Mouse (Mus musculus): Measurements from ENCODE around the gene Rps15a. TPM values are rescaled to one million over a fixed set of nuclear protein-coding genes. Genes with fewer than 3 reads are reported as not detected.

Rps15a gene
- total RNA-seq (2021): 100 to 1,000 TPM; 374 to 433 TPM
- long read RNA-seq, experiment 1, full-length matches to known transcripts: 365 of 373 reads
- long read RNA-seq, experiment 1, partial matches to known transcripts: 8 of 373 reads
- long read RNA-seq, experiment 1, other reads (novel, unspliced or antisense): 0 of 373 reads
- long read RNA-seq, experiment 2, full-length matches to known transcripts: 550 of 566 reads
- long read RNA-seq, experiment 2, partial matches to known transcripts: 11 of 566 reads
- long read RNA-seq, experiment 2, other reads (novel, unspliced or antisense): 5 of 566 reads

- intact Hi-C loops (cut with DNase I): loop anchor here (10.0 kb wide), 1 partner anchor 711 kb away; no protein-coding TSS in a partner anchor
Measured at GRCm38 (mm10) chr7:118115877-118116568, at the start of gene Rps15a. Rps15a (minus strand) TSS chr7:118116188.

GRCm38 (mm10) chr7:118163006-118163405 lies 47.0 kb upstream of the Rps15a start:
- no peak for DNase-seq
- intact Hi-C loops (cut with DNase I): no loop called here

More at GRCm38 (mm10) chr7:118115877-118116568, at the start of gene Rps15a:
- DNase-seq: peak; percentile 92 to 94

GRCm38 (mm10) chr7:118160121-118160520 lies 44.1 kb upstream of the Rps15a start:
- no peak for DNase-seq
- intact Hi-C loops (cut with DNase I): no loop called here

- intact Hi-C loops (cut with DNase I): no loop called here
- no peak for DNase-seq
Measured at GRCm38 (mm10) chr7:118156461-118156860, 40.5 kb upstream of the Rps15a start.

- DNase-seq: no peak
- intact Hi-C loops (cut with DNase I): loop anchor here (5.0 kb wide), 1 partner anchor 38 kb away; no protein-coding TSS in a partner anchor
Measured at GRCm38 (mm10) chr7:118154150-118154549, 38.2 kb upstream of the Rps15a start.

GRCm38 (mm10) chr7:118143602-118144001 lies 27.6 kb upstream of the Rps15a start:
- no peak for DNase-seq
- intact Hi-C loops (cut with DNase I): no loop called here

- intact Hi-C loops (cut with DNase I): no loop called here
Measured at GRCm38 (mm10) chr7:118143123-118143522, 27.1 kb upstream of the Rps15a start.

DNA sequence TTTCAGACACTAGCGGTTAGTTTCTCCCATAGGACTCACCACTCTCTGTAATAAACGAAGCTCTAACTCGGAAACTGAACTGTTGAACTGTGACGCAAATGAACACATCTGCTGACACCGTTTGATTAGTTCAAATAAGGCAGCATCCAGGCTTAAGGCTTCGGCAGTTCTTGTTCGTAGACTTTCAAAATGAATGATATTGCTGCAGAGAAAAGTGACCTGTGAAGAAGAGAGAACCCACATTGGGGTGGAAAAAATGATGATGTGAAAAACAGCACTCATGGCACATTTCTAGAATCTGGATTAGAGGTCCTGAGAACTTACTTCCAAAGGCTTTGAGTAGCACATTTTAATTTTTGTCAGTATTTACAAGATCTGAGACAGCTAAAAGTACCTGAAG lies 25.3 kb upstream of the Rps15a start:
- intact Hi-C loops (cut with DNase I): no loop called here
- no peak for DNase-seq

More at GRCm38 (mm10) chr7:118143123-118143522, 27.1 kb upstream of the Rps15a start:
- no peak for DNase-seq

DNA sequence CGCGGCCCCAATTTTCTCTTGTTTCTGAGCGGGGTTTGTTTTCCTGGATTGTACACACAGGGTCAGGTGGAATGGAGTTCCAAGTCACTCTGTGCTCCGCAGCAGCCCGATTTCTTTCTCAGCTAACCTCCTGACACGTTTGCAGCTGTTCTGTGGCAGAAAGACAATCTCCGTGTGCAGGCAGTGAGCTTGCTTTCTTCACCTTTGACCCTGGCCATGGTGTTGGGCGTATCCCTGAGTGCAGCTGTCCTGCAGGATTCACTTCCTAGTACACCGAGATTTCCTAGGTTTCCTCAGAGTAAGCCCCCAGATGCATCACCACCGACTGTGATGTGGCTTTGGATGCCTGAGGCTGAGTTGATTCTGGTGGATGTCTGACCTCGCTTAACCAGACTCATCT lies 19.1 kb upstream of the Rps15a start:
- DNase-seq: no peak
- intact Hi-C loops (cut with DNase I): no loop called here

GRCm38 (mm10) chr7:118129430-118130041 lies 13.5 kb upstream of the Rps15a start, which contains the start of gene Arl6ip1:
Arl6ip1 (minus strand) TSS chr7:118129662.
- intact Hi-C loops (cut with DNase I): no loop called here
- peak; percentile 89 to 95 for DNase-seq

DNA sequence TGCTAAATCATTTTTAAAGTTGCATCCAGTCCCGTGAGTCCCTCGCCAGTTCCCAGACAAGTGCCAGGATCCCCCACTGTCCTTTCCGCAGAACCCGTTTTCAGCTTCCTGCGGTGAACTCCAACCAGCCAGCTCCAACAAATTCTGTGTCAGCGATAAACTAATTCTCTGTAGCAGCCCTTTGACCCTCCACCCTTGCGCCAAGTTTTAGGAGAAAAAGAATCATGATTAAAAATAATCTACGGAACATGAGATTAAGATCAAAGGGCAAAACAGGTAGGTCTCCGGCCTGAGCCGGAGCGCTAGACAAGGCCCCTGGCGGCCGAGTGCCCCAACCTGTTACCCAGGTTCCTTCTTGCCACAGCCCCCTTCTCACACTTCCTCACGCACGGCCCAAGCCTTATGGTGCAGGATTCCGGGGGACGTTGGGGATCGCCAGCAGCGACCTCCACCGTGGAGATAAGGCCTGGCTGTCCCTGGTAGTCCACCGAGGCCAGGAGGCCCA lies 13.0 kb upstream of the Rps15a start:
- DNase-seq: no peak
- intact Hi-C loops (cut with DNase I): no loop called here

DNA sequence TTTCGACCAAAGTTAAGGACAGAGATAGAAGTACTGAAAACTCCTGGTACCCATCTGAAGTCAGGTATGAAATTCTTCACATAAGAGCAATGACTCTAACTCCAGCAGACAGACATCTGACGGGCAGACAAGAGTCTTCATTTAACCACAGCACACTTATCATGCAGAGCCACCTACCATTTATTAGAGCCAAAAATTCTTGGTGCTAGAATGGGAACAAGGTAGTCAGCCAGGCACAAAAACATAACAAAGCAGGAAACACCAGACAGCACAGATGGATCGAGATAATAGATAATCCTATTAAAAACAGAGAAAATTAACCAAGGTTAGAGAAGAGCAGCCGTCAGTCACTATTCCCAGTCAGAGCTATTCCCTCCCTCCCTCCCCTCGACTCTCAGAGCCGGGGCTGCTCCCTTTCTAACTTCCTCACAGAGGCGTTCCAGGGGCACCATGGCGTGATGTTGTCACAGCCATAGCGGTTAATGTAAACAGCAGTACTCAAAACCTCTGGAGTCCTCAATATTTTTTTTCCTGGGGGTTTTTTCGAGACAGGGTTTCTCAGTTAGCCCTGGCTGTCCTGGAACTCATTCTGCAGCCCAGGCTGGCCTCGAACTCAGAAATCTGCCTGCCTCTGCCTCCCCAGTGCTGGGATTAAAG lies 10.4 kb upstream of the Rps15a start:
- DNase-seq: no peak
- intact Hi-C loops (cut with DNase I): no loop called here

DNA sequence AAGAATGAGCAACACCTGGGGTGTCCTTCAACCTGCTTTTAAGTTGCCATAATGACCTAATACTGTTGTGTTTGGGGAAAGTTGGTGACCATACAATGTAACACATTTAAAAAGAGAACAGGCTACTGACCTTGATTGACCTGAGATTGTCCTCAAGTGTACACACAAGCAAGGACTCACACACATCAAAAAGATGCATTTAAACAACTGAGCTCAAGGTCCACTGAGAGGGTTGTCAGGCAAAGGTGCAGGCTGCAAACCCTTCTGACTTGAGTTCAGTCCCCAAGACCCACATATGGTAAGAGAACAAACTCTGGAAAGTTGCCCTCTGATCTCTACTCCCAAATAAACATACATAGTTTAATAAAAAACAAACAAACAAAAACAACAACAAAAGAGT lies 9.7 kb upstream of the Rps15a start:
- no peak for DNase-seq
- intact Hi-C loops (cut with DNase I): no loop called here

GRCm38 (mm10) chr7:118123512-118124411 lies 7.8 kb upstream of the Rps15a start:
- no peak for DNase-seq
- intact Hi-C loops (cut with DNase I): no loop called here

DNA sequence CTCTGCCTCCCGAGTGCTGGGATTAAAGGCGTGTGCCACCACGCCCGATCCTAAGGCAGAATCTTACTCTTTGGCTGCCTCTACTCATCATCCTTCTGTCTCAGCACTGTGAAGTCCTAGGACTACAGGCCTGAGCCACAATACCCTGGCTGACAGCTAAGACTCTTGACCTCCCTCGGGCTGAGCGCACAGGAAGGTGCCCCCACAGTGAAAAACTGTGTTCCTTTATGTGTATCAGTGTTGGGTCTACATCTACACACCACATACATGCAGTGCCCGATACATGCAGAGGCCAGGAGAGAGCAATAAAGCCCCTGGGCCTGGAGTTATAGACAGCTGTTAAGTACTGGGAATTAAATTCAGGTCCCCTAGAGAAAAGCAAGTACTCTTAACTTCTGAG lies 6.2 kb upstream of the Rps15a start:
- no peak for DNase-seq
- intact Hi-C loops (cut with DNase I): no loop called here

- intact Hi-C loops (cut with DNase I): no loop called here
- DNase-seq: no peak
Measured at GRCm38 (mm10) chr7:118120654-118121053, 4.7 kb upstream of the Rps15a start.

DNA sequence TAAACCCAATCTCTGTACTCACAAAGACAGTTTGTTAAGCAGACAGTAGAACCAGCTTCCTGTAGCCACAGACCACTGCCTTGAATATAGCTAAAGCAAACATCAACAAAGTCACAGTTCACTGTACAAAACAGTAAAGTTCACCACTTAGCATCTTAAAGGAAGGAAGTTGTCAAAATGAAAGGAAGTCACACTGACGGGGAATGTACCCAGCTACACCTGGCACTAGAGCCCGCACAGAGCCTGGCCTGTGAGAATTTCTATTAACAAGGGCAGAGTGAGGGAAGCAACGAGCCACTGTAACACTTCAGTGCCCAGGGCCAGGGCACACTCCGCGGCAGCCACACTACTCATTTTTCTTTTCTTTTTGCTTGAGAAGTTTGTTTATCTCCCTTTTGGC lies 4.0 kb upstream of the Rps15a start:
- intact Hi-C loops (cut with DNase I): loop anchor here (10.0 kb wide), 1 partner anchor 715 kb away; no protein-coding TSS in a partner anchor
- DNase-seq: no peak

- intact Hi-C loops (cut with DNase I): loop anchor here (10.0 kb wide), 1 partner anchor 714 kb away; no protein-coding TSS in a partner anchor
- DNase-seq: no peak
Measured at GRCm38 (mm10) chr7:118119142-118119541, 3.2 kb upstream of the Rps15a start.

DNA sequence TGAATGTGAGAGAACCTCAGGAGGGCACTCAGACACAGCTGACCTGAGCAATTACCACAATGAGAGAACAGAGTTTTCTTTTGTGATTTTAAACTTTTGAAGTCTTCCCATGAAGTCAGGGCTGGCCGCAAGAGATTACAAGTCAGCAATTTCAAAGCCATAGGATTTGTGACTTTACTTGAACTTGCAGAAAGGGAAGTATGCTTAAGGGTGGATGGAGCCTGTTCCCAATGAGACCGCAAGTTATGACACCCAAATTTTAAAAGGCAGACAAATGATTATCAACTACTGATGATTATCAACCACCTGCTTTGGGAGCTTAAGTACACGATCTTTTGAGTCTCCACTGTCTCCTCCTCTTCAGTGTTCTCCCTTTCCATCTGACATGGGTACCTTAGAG lies 2.4 kb upstream of the Rps15a start:
- DNase-seq: no peak
- intact Hi-C loops (cut with DNase I): loop anchor here (10.0 kb wide), 1 partner anchor 714 kb away; no protein-coding TSS in a partner anchor

All from gastrocnemius, postnatal 36 days (tissue).